Mouse (Mus musculus) kidney, adult 18-20 months (tissue): ENCODE data around the gene Mfsd14b.

Source experiments
- DNase-seq: peaks from one replicate; pipeline ENCODE4 v3.0.0; 2021

Gene Mfsd14b

DNA sequence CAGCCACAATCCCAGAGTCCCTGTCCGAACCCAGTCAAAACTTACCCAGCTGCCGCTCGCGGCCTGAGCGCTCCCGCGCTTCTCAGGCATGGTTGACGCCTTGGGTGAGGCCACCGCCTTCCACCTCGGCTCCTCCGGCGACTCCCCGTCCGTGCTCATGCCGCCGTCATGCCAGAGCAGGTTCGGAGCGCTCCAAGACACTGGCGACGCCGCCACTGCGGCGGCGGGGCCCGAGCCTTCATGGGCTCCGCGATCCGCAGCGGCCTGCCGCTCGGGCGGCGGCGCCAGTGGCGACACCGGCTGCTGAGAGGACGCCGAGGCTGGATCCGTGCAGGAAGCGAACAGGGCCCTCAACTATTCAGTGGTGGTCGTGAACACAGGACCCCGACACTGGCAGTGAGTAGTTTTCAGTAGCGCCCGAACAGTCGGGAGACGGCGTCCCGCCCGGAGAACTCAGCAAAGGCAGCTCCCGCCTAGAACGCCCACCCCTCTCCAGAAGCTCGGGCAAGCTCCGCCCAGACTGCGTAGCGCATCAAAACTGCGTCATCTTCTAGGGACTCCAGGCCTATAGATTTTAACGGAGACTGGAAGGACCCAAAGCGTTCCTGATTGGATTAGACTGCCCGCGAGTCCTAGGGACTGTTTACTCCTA, at the start of gene Mfsd14b:
TSS of gene Mfsd14b (minus strand) at position 517 of the 652 bp plus-strand sequence.
- peak; percentile 91 for DNase-seq

- DNase-seq: no peak
These were observed 37.2 kb upstream of the Mfsd14b start, which contains the start of gene Olfr466 for GRCm38 (mm10) chr13:65149940-65150339. Gene Olfr466 (plus strand): TSS chr13:65150240.

DNA sequence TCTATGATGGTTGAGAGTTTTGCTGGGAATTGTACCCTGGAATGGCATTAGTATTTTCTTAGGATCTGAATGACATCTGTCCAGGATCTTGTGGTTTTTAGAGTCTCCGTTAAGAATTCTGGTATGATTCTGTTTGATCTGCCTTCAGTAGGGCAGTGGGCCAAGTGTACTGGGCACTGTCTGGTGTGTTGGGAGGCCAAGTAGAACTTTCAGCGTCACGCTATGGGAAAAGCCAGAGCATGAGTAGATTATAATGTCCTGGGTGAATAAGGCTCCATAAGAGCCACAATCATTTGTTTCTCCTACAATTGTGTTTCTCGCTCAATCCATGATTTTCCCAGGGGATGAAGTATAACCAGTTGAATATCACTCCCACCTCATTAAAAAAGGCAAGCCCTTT, 25.0 kb upstream of the Mfsd14b start, which contains the start of gene Olfr465-ps1:
TSS of gene Olfr465-ps1 (plus strand) at position 301 of the 400 bp plus-strand sequence.
- no peak for DNase-seq

- no peak for DNase-seq
These were observed 14.5 kb upstream of the Mfsd14b start for GRCm38 (mm10) chr13:65127063-65127847.

DNA sequence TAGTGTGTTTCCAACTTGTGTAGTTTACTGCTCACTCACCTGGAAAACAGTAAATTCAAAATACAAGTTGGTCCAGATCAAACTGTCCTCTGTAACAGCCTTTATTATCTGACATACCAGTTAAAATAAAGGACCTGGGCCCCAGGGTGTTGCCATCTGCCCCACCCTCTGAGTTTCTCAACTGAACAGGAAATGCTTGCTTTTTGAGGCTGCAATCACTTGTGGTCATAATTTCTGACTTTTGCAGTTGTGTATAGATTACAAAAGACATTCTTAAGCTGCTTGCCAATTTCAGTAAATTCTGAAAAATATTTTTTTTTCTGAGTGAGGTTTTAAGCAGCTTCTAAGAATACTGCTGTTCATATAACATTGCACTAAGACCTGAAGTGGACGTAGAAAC, 9.3 kb upstream of the Mfsd14b start:
- no peak for DNase-seq

GRCm38 (mm10) chr13:65120984-65121383, 8.2 kb upstream of the Mfsd14b start:
- no peak for DNase-seq

DNA sequence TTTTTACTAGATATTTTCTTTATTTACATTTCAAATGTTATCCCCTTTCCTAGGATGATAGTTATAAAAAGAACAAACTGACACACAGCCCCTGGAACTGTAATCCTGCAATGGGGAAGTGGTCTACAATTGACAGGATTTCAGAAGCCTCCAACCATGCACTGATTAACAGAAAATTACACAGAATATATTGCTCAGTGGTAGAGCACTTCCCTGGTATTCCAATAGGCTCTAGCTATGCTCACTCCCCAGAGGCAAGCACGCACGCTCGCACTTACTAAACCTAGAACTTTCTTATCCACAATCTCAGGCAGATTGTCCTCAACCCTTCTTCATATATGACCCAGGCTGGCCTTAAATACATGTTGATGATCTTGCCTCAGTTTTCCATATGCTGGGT, 464 bp upstream of the Mfsd14b start:
- DNase-seq: no peak

DNA sequence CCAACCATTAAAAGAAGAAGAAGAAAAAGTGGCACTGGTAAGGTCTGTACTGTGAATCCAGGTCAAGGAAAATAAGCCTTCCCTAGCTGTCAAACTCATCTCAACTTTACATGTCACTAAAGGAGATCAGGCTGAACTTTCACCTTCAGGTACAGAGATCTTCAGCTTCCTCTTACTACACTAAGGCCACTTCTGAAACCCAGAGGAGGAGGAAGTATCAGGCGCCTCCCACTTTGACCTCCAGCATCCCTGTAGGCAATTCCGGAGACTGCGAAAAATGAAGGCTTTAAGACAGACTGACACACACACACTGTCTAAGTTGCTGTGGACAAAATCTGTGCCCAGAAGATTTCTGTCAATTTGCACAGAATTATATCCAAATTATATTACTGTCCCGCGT, 814 bp downstream of the Mfsd14b start:
- DNase-seq: peak; percentile 29

- no peak for DNase-seq
These were observed 11.5 kb downstream of the Mfsd14b start for GRCm38 (mm10) chr13:65101232-65101631.

GRCm38 (mm10) chr13:65100678-65101077, 12.1 kb downstream of the Mfsd14b start:
- no peak for DNase-seq

DNA sequence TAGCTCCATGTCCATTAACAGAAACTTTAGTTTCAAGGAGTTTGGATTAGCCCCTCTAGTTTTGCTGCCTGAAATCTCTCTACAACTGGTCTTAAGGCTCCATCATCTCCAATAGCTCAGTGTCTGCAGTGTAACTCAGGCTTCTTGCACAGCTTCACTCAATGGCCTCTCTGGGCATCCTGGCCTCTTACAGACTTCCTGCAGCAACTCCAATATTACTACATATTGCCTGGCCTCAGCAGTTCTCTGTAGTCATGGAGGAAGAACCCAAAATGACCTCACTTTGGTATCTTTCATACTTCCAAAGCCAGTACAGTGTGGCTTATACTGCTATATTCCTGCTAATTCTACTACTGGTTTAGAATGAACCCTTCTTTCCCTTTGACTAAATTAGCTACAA, 15.8 kb downstream of the Mfsd14b start:
- no peak for DNase-seq

GRCm38 (mm10) chr13:65095923-65096322, 16.9 kb downstream of the Mfsd14b start:
- DNase-seq: no peak

- no peak for DNase-seq
These were observed 42.8 kb downstream of the Mfsd14b start for GRCm38 (mm10) chr13:65069969-65070368.

GRCm38 (mm10) chr13:65052660-65053059, 60.1 kb downstream of the Mfsd14b start, which contains the start of gene Prss47:
Gene Prss47 (minus strand): TSS chr13:65052760.
- no peak for DNase-seq

DNA sequence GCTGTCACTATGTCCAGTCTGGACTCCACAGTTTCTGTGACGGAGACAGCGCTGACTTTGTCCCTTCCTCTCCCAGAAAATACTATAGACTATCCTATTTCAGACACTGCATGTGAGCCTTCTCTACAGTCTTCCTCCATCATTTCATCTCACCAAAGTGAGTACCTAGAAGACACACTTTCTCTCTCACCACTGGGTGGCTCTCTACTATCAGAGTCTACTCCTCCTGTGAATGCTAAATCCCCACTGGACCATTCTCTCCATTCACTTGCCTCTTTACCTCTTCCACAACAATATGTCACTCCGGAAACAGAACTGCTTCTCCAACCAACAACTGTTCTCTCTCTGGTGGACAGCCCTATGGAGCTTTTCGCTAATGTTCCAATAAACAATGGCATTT, 77.7 kb downstream of the Mfsd14b start:
- no peak for DNase-seq

- DNase-seq: no peak
These were observed 80.0 kb downstream of the Mfsd14b start, which contains the start of gene Spata31d1c for GRCm38 (mm10) chr13:65032758-65033157. Gene Spata31d1c (plus strand): TSS chr13:65033058.
